Mouse (Mus musculus) thymus, adult 2 months (tissue): ENCODE results near the gene Gm28539.

ENCODE experiments used
- CTCF ChIP-seq: fragments of 200-500 bp; IDR thresholded peaks from 2 replicates; pipeline ENCODE4 v1.5.1; 2012; ENCODE audit warnings: mild to moderate bottlenecking, control low read depth, low read length, moderate library complexity, borderline replicate concordance; ENCODE audit not compliant: control insufficient read depth, poor library complexity, insufficient read depth; ENCODE audit errors: extremely low read depth
- POLR2A ChIP-seq: fragments of 200-500 bp; IDR thresholded peaks from 2 replicates; pipeline ENCODE4 v1.6.1; 2012; ENCODE audit warnings: mild to moderate bottlenecking, low read length, control low read depth, moderate library complexity; ENCODE audit not compliant: control insufficient read depth, poor library complexity, insufficient read depth; ENCODE audit errors: extremely low read depth

GRCm38 (mm10) chr16:18893840-18894372 lies 57.5 kb downstream of the Gm28539 start:
- TF ChIP-seq CTCF (no peak), POLR2A (no peak)
